Mouse (Mus musculus) kidney, postnatal 10 days (tissue): ENCODE data around the gene Zc3h10.
"Not testable (repeated sequence)": the region's sequence is repeated elsewhere in the genome, so short reads cannot be mapped to it uniquely, and the experiment has no call there.

Experiments
- DNase-seq: peaks from one replicate; pipeline ENCODE4 v3.0.0; 2021; ENCODE audit warnings: mixed read lengths

Gene Zc3h10

DNA sequence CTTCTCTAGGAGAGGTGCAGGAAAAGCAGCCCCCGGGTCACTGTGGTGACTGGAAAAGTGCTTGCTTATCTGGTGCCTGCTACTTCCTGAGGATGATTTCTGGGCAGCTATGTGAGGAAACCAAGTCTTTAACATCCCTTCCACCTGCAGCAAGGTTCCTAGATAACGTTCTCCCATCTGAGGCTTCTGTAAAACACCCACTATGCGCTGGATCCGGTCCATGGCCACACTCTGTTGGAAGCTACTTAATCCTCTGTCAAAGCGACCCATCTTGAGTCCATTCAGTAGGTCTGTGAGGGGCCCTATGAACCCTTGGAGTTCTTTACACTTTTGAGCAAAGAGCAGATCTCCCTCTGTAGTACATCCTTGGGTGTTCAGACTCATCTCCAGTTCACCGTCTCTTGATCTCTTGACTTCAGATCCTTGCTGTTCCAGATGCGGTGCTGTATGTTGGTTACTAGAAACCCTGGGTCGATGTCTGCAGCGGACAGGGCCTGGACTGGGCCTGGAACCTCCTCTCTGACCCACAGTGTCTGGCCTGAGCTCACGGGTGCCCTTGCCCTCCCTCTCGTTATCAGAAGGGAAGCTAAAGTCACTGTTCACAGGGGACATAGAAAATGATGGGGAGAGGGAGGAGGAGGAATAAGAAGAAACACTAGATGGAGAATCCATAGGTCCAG, 2.7 kb upstream of the Zc3h10 start:
- not testable (repeated sequence) for DNase-seq

DNA sequence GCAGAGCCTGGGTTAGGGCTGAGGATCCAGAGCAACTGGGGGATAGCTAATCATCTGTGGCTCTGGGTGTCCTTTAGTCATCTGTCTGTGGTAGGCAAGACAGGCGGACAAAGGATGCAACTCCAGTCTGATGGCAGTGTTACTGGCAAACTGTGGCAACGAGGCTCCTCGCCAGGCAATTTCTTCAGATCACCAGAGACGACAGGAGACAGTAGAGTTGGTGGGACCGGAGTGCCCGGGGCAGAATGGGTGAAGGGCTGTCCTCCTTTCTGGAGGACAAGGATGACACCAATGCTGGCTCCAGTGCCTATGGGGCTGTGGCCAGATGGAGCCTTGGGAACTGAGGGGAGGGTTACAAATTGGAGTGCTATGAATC, 2.1 kb upstream of the Zc3h10 start:
- peak; percentile 20 for DNase-seq

GRCm38 (mm10) chr10:128548947-128549681, 1.5 kb upstream of the Zc3h10 start, which contains the start of gene Rpl41:
Rpl41 (minus strand) TSS chr10:128549305.
- DNase-seq, result peak; percentile 95

- peak; percentile 32 for DNase-seq
Observed at GRCm38 (mm10) chr10:128548051-128548791, 647 bp upstream of the Zc3h10 start.

GRCm38 (mm10) chr10:128546787-128547186, 787 bp downstream of the Zc3h10 start:
- DNase-seq, result no peak

DNA sequence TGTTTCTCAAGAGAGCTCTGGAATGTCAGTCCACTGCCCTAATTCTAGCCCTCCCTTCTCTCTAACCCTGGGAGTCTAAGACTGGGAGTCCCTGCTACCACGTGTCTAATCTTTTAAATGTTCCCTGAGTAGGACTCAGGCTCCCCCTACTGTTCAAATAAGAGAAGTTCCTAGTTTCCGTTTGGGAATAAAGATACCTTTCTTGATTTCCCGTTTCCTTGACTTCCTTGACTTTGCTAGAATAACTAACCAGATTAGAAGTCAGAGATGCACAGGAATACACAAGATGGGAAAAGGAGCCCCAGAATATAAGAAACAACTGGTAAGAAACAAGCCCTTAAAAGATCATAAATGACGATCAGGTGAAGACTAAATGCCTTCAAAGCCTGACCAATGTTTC, 1.2 kb downstream of the Zc3h10 start:
- no peak for DNase-seq

GRCm38 (mm10) chr10:128545570-128545898, 2.0 kb downstream of the Zc3h10 start:
- no peak for DNase-seq

GRCm38 (mm10) chr10:128544674-128545569, 2.7 kb downstream of the Zc3h10 start:
- peak; percentile 22 for DNase-seq

GRCm38 (mm10) chr10:128544151-128544657, 3.4 kb downstream of the Zc3h10 start:
- DNase-seq, result no peak

DNA sequence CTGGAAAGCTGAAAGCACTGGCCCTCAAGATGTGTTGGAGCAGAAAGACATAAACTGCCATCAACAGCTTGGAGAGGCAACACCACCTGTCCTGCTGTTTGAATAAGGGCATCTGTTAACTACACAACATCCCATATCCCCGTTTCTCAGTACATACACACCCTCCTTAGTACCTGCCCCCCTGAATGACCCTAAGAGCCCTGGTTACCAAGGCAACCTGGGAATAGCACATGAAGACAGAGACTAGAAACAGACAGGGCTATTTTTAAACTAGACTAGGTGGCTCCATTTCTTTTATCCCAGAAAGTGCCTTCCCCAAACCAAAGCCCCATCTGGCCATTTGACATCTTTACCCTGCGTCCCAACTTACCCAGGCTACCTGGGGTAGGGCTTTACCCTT, 4.5 kb downstream of the Zc3h10 start:
- DNase-seq, result no peak

GRCm38 (mm10) chr10:128538340-128538870, 9.2 kb downstream of the Zc3h10 start:
- no peak for DNase-seq

- peak; percentile 91 for DNase-seq
Observed at GRCm38 (mm10) chr10:128536266-128536940, 11.2 kb downstream of the Zc3h10 start.

- no peak for DNase-seq
Observed at GRCm38 (mm10) chr10:128535624-128536265, 11.8 kb downstream of the Zc3h10 start.

- no peak for DNase-seq
Observed at GRCm38 (mm10) chr10:128535206-128535605, 12.4 kb downstream of the Zc3h10 start.

DNA sequence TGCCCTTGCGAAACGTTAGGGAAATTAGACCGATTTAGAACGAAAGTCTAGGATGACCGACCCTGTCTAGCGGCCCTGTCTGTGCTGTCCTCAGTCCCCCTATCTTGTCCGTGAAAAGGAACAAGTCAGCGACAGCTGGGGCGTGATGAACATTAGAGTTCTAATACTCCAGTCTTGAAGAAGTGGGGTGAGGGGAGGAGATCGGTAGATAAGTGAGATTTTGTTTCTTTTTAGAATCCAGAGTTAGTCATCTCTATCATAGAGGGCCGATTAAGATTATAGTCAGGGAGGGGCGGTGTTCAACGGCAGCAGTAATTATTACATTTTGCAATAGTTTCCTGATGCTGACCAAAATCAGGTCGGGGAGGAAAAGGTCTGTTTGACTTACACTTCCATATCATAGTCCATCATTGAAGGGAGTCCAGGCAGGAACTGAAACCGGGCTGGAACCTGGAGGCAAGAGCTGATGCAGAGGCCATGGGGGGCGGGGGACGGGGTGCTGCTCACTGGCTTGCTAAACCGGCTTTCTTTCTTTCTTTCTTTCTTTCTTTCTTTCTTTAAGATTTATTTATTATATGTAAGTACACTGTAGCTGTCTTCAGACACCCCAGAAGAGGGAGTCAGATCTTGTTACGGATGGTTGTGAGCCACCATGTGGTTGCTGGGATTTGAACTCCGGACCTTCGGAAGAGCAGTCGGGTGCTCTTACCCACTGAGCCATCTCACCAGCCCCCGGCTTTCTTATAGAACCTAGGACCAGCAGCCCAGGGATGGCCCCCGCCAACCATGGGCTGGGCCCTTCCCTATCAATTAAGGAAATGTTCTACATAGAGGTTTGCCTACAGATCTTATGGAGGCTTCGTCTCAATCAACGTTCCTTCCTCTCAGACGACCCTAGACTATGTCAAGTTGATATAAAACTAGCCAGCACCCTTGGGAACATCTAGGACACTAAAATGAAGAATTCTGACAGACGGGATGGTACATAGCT, 20.9 kb downstream of the Zc3h10 start:
- peak; percentile 34 for DNase-seq

GRCm38 (mm10) chr10:128525671-128526308, 21.8 kb downstream of the Zc3h10 start, which contains the start of gene Esyt1:
Esyt1 (minus strand) TSS chr10:128525871.
- DNase-seq, result peak; percentile 95

DNA sequence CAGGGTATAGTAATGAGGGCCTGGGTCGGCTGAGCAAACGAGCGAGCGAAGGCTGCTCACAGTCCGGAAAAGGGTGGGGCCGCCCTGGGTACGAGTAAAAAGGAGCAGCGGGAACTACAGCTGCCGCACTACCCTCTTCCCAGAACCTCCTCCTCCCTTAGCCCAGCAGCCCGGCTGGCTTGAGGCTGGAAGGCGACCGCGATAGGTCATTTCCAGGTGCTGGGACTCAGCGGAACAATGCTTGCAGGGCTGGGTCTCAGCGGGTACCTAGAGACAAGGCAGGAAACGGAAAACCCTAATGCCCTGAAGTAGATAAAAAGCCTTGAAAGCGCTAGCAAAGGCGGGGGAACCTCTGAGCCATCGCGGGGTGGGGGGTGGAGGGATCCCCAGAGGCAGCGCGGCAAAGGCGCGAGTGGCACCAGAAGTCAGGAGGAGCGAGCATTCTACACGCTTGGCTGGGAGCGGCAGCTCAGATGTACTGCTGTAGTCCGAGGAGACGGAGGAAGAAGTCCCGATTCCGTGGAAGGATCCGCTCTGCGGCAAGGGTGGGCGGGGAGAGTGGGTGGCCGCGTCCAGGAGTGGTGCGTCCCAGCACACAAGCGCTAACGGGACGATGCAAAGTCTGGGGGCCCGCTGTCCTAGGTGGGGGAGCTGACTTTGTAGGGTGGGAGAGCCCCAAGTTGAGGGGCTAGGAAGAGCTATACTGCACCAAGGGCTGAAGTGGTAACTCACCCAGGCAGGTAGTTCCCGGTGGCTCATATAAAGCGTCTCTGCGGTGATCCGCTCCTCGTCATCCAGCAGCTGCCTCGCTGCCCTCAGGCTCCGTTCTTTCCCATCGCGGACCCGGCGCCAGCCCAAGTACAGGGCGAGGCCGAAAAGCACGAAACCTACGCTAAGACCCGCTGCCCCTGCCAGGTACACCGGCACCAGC, 22.6 kb downstream of the Zc3h10 start:
- peak; percentile 78 for DNase-seq
